15 mouse cellular contexts compared by ENCODE assay signal in genomic region chr15:8200317-8200716, GRCm38 (mm10). TPM values are rescaled to one million over a fixed set of nuclear protein-coding genes. Genes with fewer than 3 reads are reported as not detected.
A peak's percentile ranks its signal among the peaks of the same experiment; 100 is the strongest.
DNase-seq lines count a peak whose midpoint lies in the region; ATAC-seq and TF ChIP-seq lines count a peak whose summit lies in the region.
"Had no signal": no experiment of that assay in that cellular context is flagged by ENCODE, and none has a peak within 500 bp of the region (broad histone marks: within the 10 kb centered on the region; RNA-seq: fewer than 3 reads in every experiment).

No protein-coding gene starts in this region.

- TF ChIP-seq CTCF in layer of hippocampus, adult 2 months (conservative IDR thresholded peaks at IDR 0.05): peak; percentile 53

- no peak overlapping the region for H3K4me3 ChIP-seq in layer of hippocampus, adult 2 months
- H3K4me3 ChIP-seq: embryonic facial prominence, embryonic 15.5 days; lung, embryonic 15.5 days; midbrain, embryonic 13.5 days; neural tube, embryonic 13.5 days had no signal

- no peak for ATAC-seq in megakaryocyte-erythroid progenitor cell, adult 5-6 weeks (replicated peaks; ENCODE audit: low FRiP score, low TSS enrichment, poor library complexity, severe bottlenecking)
- ATAC-seq: activated CD4-positive, CD25-positive, alpha-beta regulatory T cell, adult 4 months; forebrain, embryonic 16.5 days; intestine, embryonic 16.5 days; midbrain, embryonic 13.5 days had no signal

- no peak overlapping the region for H3K27ac ChIP-seq in layer of hippocampus, adult 2 months
- H3K27ac ChIP-seq: embryonic facial prominence, embryonic 15.5 days; lung, embryonic 15.5 days; midbrain, embryonic 13.5 days; neural tube, embryonic 13.5 days had no signal

- no peak for DNase-seq in layer of hippocampus, adult 2 months (ENCODE audit: low spot score in 2 of 2)
- DNase-seq in layer of hippocampus, postnatal 36 days: no peak
- DNase-seq in 3T3-L1 (ENCODE audit: low read depth, low spot score) (peak; percentile 44), 416B (ENCODE audit: low read depth) (peak; percentile 46), R1 (ENCODE audit: low read depth, low spot score) (peak; percentile 67)
- DNase-seq in right cerebral cortex, adult 2 months (ENCODE audit: low spot score in 2 of 2): no peak
- DNase-seq: left cerebral cortex, postnatal 4 days had no signal

RNA-seq across cellular contexts. Expression of gene Cplane1, which starts 31.4 kb away (rescaled TPM):
- 10 to 100 TPM; 31.7 to 34.5 TPM for total RNA-seq in layer of hippocampus, adult 2 months (2021)
- 10 to 100 TPM; 29.0 to 39.1 TPM for total RNA-seq in layer of hippocampus, postnatal 36 days (2021)
- 6.7 and 7.3 TPM in 2 replicates for total RNA-seq in megakaryocyte-erythroid progenitor cell, adult 5-6 weeks (2014; fragmentation: Nextera tagmentation)
- 2.2 and 3.6 TPM in 2 replicates for total RNA-seq in megakaryocyte-erythroid progenitor cell, adult 5-6 weeks (2017)

Comparison
In these comparisons a context has a peak if more than half of its experiments do, and no peak if none do; other contexts are left out.
1. DNase-seq: peak in 3T3-L1 (single experiment), 416B (single experiment) and R1 (single experiment); none in layer of hippocampus, adult 2 months (0 of 2), layer of hippocampus, postnatal 36 days (0 of 2) and right cerebral cortex, adult 2 months (0 of 2).